Mouse (Mus musculus): Measurements from ENCODE around the gene Tesc.

Tesc gene

GRCm38 (mm10) chr5:118108794-118109440 lies 81.4 kb downstream of the Tesc start:
- peak; percentile 57 to 61 for DNase-seq

Measured in cerebellum, postnatal 25 days (tissue).